Mouse (Mus musculus): ENCODE data around the gene Clec16a.

DNA sequence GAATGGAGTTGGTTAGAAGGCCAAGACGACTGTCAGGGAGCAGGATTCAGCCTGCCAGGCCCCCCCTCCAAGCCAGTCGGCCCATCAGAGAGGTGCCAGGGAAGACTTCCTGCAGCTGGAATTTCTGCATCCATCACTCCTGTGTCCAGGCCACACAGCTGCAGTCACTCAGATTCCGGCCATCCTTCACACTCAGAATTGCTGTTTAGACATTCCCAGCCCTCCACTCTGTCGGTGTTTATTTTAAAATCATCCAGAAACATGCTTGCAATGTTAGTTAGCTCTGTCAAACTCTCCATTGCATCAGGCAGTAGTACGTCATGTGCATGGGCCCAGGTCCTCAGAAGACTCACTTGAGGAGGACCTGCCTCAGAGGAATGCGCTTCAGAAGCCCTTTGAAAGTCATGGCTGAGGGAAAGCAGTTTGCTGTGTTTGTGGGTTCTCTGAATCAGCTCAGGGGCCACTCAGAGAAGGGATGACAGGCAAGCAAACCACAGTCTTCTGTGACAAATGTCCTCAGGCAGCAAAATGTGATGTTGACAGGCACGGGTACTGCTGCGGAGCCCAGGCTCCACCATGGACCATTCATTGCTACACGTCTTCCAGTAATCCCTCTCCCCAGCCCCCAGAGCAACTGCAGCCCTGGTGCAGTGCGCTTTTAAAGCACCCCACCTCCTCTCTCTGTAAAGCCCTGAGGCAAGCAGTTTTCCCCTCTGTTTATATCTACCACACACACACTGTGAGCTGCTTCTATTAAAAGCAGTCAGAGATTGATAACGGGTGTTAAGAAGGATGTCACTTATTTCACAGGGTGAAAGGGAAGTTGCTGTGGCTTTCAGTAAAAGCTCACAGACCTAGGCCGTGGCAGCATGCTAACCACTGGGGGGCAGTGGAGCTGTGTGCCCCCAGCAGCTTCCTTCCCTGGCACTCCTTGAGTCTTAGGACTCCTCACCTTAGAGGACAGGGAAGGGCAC, 120.1 kb downstream of the Clec16a start:
- TF ChIP-seq CTCF (conservative IDR thresholded peaks at IDR 0.05; ENCODE audit: low read length) (peak; percentile 15), NANOG (IDR thresholded peaks at IDR 0.05; ENCODE audit: borderline replicate concordance, low read length) (no peak), POU5F1 (IDR thresholded peaks at IDR 0.05; ENCODE audit: borderline replicate concordance, low read length) (no peak)

Data from E14TG2a.4 (cell line).